Comparison of ENCODE assay signal across 20 mouse cellular contexts in genomic region chr7:68444426-68445095, GRCm38 (mm10).
"Had no signal": no experiment of that assay in that cellular context is flagged by ENCODE, and none has a peak within 500 bp of the region (broad histone marks: within the 10 kb centered on the region; RNA-seq: fewer than 3 reads in every experiment).

No protein-coding gene starts in this region.

- H3K27ac ChIP-seq: kidney, embryonic 15.5 days; liver, embryonic 13.5 days; macrophage; midbrain, embryonic 10.5 days; midbrain, embryonic 13.5 days; neural tube, embryonic 13.5 days had no signal

- H3K9me3 ChIP-seq: kidney, embryonic 15.5 days; liver, embryonic 13.5 days; megakaryocyte, embryonic 14.5 days; midbrain, embryonic 10.5 days; midbrain, embryonic 13.5 days; neural tube, embryonic 13.5 days had no signal

- H3K4me3 ChIP-seq: kidney, embryonic 15.5 days; liver, embryonic 13.5 days; megakaryocyte, embryonic 14.5 days; midbrain, embryonic 10.5 days; midbrain, embryonic 13.5 days; myocyte; neural tube, embryonic 13.5 days had no signal

- H3K4me1 ChIP-seq: kidney, embryonic 15.5 days; liver, embryonic 13.5 days had no signal

- H3K9ac ChIP-seq: kidney, embryonic 15.5 days; liver, embryonic 13.5 days; midbrain, embryonic 13.5 days; neural tube, embryonic 13.5 days had no signal

- H3K36me3 ChIP-seq: kidney, embryonic 15.5 days; liver, embryonic 13.5 days; midbrain, embryonic 10.5 days; midbrain, embryonic 13.5 days; neural tube, embryonic 13.5 days had no signal

- H3K4me2 ChIP-seq: kidney, embryonic 15.5 days; liver, embryonic 13.5 days; midbrain, embryonic 13.5 days; neural tube, embryonic 13.5 days had no signal

- ATAC-seq: midbrain, embryonic 13.5 days; midbrain, embryonic 16.5 days had no signal

- H3K27me3 ChIP-seq: kidney, embryonic 15.5 days; liver, embryonic 13.5 days; megakaryocyte, embryonic 14.5 days; midbrain, embryonic 13.5 days; neural tube, embryonic 13.5 days had no signal

- DNase-seq: kidney, adult 11 months; kidney, adult 8-10 months; kidney, postnatal 10 days; kidney, postnatal 36 days; left cerebral cortex, postnatal 4 days; liver, embryonic 13.5 days; lung, adult 2 months; lung, postnatal 14 days; retina, postnatal 1 day; right cerebral cortex, postnatal 25 days; thymus, adult 18-20 months; thymus, postnatal 36 days had no signal
